Mouse (Mus musculus): ENCODE measurements around the gene Msi2. TPM values are rescaled to one million over a fixed set of nuclear protein-coding genes. Genes with fewer than 3 reads are reported as not detected.

The Msi2 gene
- polyA plus RNA-seq, 1 experiment from 2014 or later, result 24.5 TPM

- H3K4me3 ChIP-seq (replicated peaks; ENCODE audit: low read depth, low read length), result no peak overlapping the region
- peak; percentile 40; the same call in 1 of the 2 replicates for ATAC-seq (replicated peaks; ENCODE audit: low FRiP score, low read depth)
- 0 out of 2 replicates have a peak overlapping the region, but pooled peaks have one; percentile 27 for H3K9ac ChIP-seq (ENCODE audit: low read depth, low read length)
Observed at GRCm38 (mm10) chr11:88693002-88693769, 25.1 kb downstream of the Msi2 start.

DNA sequence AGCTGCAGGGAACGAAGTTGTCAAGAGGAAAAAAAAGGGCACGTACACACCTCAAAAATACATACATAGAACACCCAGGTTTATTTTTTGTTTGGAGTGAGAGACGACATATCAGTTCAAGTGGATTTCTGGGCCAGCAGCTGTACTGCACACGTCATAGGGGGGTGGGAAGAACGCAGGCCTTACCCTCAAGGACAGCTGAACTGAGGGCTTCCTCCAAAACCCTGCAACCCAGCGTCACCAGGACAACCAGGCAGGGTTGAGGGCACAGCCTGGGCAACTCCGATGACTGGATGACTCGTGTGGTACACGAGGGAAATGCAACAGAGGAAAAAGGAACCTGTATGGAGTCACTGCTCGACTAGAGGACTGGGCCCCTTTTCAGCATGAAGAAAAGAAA is 25.9 kb downstream of the Msi2 start:
- Histone ChIP-seq H3K27me3 (ENCODE audit: insufficient read depth, low read length) (no peaks in the 10 kb centered on the region), H3K9me3 (replicated peaks; ENCODE audit: low read length) (no peaks in the 10 kb centered on the region), H3K27ac (no peak overlapping the region), H3K4me3 (replicated peaks; ENCODE audit: low read depth, low read length) (no peak overlapping the region), H3K4me1 (replicated peaks; ENCODE audit: insufficient read depth, low read length) (peaks cover 69% of the 10 kb centered on the region), H3K36me3 (ENCODE audit: insufficient read depth, low read length) (no peaks in the 10 kb centered on the region), H3K4me2 (ENCODE audit: low read length) (no peak overlapping the region), H3K9ac (ENCODE audit: low read depth, low read length) (no peak overlapping the region)
- 54% methylated on average over 10 of the region's 10 CpGs for WGBS
- DNase-seq (ENCODE audit: low spot score), result no peak
- no peak for TF ChIP-seq CTCF (IDR thresholded peaks at IDR 0.05; ENCODE audit: low read depth)
- no peak for ATAC-seq (replicated peaks; ENCODE audit: low FRiP score, low read depth)

More at GRCm38 (mm10) chr11:88693002-88693769, 25.1 kb downstream of the Msi2 start:
- Histone ChIP-seq H3K4me2 (ENCODE audit: low read length) (no peak overlapping the region), H3K4me1 (replicated peaks; ENCODE audit: insufficient read depth, low read length) (peaks cover 67% of the 10 kb centered on the region), H3K27me3 (ENCODE audit: insufficient read depth, low read length) (no peaks in the 10 kb centered on the region), H3K36me3 (ENCODE audit: insufficient read depth, low read length) (no peaks in the 10 kb centered on the region), H3K9me3 (replicated peaks; ENCODE audit: low read length) (no peaks in the 10 kb centered on the region), H3K27ac (peak overlapping the region; percentile 60)
- WGBS, result 44% methylated on average over 13 of the region's 13 CpGs
- no peak for TF ChIP-seq CTCF (IDR thresholded peaks at IDR 0.05; ENCODE audit: low read depth)
- DNase-seq (ENCODE audit: low spot score), result peak; percentile 57

GRCm38 (mm10) chr11:88690556-88691287 is 27.6 kb downstream of the Msi2 start:
- no peak overlapping the region for H3K4me3 ChIP-seq (replicated peaks; ENCODE audit: low read depth, low read length)
- peak overlapping the region; percentile 75 for H3K27ac ChIP-seq
- TF ChIP-seq CTCF (IDR thresholded peaks at IDR 0.05; ENCODE audit: low read depth), result no peak
- H3K9me3 ChIP-seq (replicated peaks; ENCODE audit: low read length), result no peaks in the 10 kb centered on the region
- H3K4me1 ChIP-seq (replicated peaks; ENCODE audit: insufficient read depth, low read length), result peaks cover 79% of the 10 kb centered on the region
- no peak for ATAC-seq (replicated peaks; ENCODE audit: low FRiP score, low read depth)
- H3K36me3 ChIP-seq (ENCODE audit: insufficient read depth, low read length), result no peaks in the 10 kb centered on the region
- DNase-seq (ENCODE audit: low spot score), result no peak
- H3K4me2 ChIP-seq (ENCODE audit: low read length), result peak overlapping the region; percentile 8; the same call in 1 of the 2 replicates
- WGBS, result 14% methylated on average over 12 of the region's 12 CpGs
- no peaks in the 10 kb centered on the region for H3K27me3 ChIP-seq (ENCODE audit: insufficient read depth, low read length)
- H3K9ac ChIP-seq (ENCODE audit: low read depth, low read length), result peak overlapping the region; percentile 40; the same call in 1 of the 2 replicates

GRCm38 (mm10) chr11:88689831-88690459 is 28.4 kb downstream of the Msi2 start:
- no peaks in the 10 kb centered on the region for H3K27me3 ChIP-seq (ENCODE audit: insufficient read depth, low read length)
- ATAC-seq (replicated peaks; ENCODE audit: low FRiP score, low read depth), result peak; percentile 27; the same call in 1 of the 2 replicates
- TF ChIP-seq CTCF (IDR thresholded peaks at IDR 0.05; ENCODE audit: low read depth), result no peak
- H3K27ac ChIP-seq, result peak overlapping the region; percentile 75
- H3K9ac ChIP-seq (ENCODE audit: low read depth, low read length), result peak overlapping the region; percentile 24; the same call in 1 of the 2 replicates
- no peaks in the 10 kb centered on the region for H3K9me3 ChIP-seq (replicated peaks; ENCODE audit: low read length)
- H3K4me2 ChIP-seq (ENCODE audit: low read length), result no peak overlapping the region
- peaks cover 79% of the 10 kb centered on the region for H3K4me1 ChIP-seq (replicated peaks; ENCODE audit: insufficient read depth, low read length)
- DNase-seq (ENCODE audit: low spot score), result no peak
- no peak overlapping the region for H3K4me3 ChIP-seq (replicated peaks; ENCODE audit: low read depth, low read length)
- 22% methylated on average over 14 of the region's 14 CpGs for WGBS
- H3K36me3 ChIP-seq (ENCODE audit: insufficient read depth, low read length), result no peaks in the 10 kb centered on the region

DNA sequence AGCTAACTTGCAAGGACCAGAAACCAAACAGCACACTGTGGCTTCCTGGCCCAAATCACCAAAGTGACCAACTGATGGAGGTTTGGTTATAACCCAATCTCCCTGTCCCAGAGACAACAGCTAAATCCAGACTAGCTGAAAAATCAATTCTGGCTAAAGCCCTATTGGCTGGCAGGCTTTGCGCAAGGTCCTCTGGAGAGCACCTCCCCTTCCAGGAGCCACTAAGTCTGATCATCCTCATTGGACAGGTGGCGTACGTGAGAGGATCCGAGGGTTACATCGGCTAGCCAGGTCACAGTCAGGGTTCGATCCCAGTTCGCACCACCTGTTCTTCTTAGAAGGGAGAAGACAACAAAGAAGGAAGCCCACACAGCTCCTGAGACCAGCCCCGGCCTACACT is 29.7 kb downstream of the Msi2 start:
- no peaks in the 10 kb centered on the region for H3K27me3 ChIP-seq (ENCODE audit: insufficient read depth, low read length)
- TF ChIP-seq CTCF (IDR thresholded peaks at IDR 0.05; ENCODE audit: low read depth), result no peak
- peak overlapping the region; percentile 75; the same call in 1 of the 2 replicates for H3K27ac ChIP-seq
- H3K4me2 ChIP-seq (ENCODE audit: low read length), result no peak overlapping the region
- WGBS, result 92% methylated on average over 8 of the region's 8 CpGs
- no peaks in the 10 kb centered on the region for H3K36me3 ChIP-seq (ENCODE audit: insufficient read depth, low read length)
- H3K4me3 ChIP-seq (replicated peaks; ENCODE audit: low read depth, low read length), result no peak overlapping the region
- peaks cover 67% of the 10 kb centered on the region for H3K4me1 ChIP-seq (replicated peaks; ENCODE audit: insufficient read depth, low read length)
- no peak overlapping the region for H3K9ac ChIP-seq (ENCODE audit: low read depth, low read length)
- H3K9me3 ChIP-seq (replicated peaks; ENCODE audit: low read length), result no peaks in the 10 kb centered on the region
- DNase-seq (ENCODE audit: low spot score) (no peak), ATAC-seq (replicated peaks; ENCODE audit: low FRiP score, low read depth) (no peak)

DNA sequence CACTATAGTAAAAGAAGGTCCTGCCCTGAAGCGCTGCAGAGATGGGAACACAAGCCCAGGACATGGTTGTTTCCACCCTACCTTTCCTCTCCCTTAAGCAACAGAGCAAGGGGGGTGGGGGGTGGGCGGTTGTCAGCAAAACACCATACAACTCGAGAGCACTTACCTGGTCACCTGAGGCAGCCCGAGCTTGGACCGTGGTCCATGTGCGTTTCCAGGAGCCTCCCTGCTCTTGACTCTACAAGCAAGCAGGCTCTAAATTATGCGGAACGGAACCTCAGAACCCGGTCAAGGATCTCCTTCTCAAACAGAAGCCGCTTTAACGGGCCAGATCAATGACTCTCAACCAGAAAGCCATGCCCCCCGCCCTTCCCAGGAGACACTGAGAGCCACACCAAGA is 30.6 kb downstream of the Msi2 start:
- Histone ChIP-seq H3K9ac (ENCODE audit: low read depth, low read length) (no peak overlapping the region), H3K27me3 (ENCODE audit: insufficient read depth, low read length) (no peaks in the 10 kb centered on the region), H3K27ac (peak overlapping the region; percentile 65), H3K4me3 (replicated peaks; ENCODE audit: low read depth, low read length) (no peak overlapping the region), H3K36me3 (ENCODE audit: insufficient read depth, low read length) (no peaks in the 10 kb centered on the region), H3K4me1 (replicated peaks; ENCODE audit: insufficient read depth, low read length) (peaks cover 69% of the 10 kb centered on the region), H3K9me3 (replicated peaks; ENCODE audit: low read length) (no peaks in the 10 kb centered on the region), H3K4me2 (ENCODE audit: low read length) (no peak overlapping the region)
- TF ChIP-seq CTCF (IDR thresholded peaks at IDR 0.05; ENCODE audit: low read depth), result no peak
- DNase-seq (ENCODE audit: low spot score), result no peak
- WGBS, result 64% methylated on average over 12 of the region's 12 CpGs
- no peak for ATAC-seq (replicated peaks; ENCODE audit: low FRiP score, low read depth)

All from kidney, postnatal 0 days (tissue).